Mouse (Mus musculus): ENCODE data around the gene Arid4a. TPM values are rescaled to one million over a fixed set of nuclear protein-coding genes. Genes with fewer than 3 reads are reported as not detected.

Arid4a gene
- 23.9 and 27.9 TPM in 2 replicates for total RNA-seq (2021)
- long read RNA-seq, full-length matches to known transcripts: 1 of 29 reads
- long read RNA-seq, partial matches to known transcripts: 27 of 29 reads
- long read RNA-seq, other reads (novel, unspliced or antisense): 1 of 29 reads

GRCm38 (mm10) chr12:71015363-71016210 is at the start of gene Arid4a:
Gene Arid4a (plus strand): TSS chr12:71015990.
- peak; percentile 95 for DNase-seq

GRCm38 (mm10) chr12:70967581-70967980 is 48.2 kb upstream of the Arid4a start:
- no peak for DNase-seq

- DNase-seq: peak; percentile 76
These were observed 47.5 kb upstream of the Arid4a start for GRCm38 (mm10) chr12:70968141-70968790.

- peak; percentile 84 for DNase-seq
These were observed 46.9 kb upstream of the Arid4a start for GRCm38 (mm10) chr12:70968791-70969307.

GRCm38 (mm10) chr12:70969485-70970184 is 46.2 kb upstream of the Arid4a start:
- peak; percentile 37 for DNase-seq

GRCm38 (mm10) chr12:70973831-70974230 is 42.0 kb upstream of the Arid4a start:
- no peak for DNase-seq

GRCm38 (mm10) chr12:70974441-70975266 is 41.1 kb upstream of the Arid4a start, which contains the start of gene Psma3:
Gene Psma3 (plus strand): TSS chr12:70974621.
- DNase-seq: peak; percentile 88

- no peak for DNase-seq
These were observed 40.4 kb upstream of the Arid4a start for GRCm38 (mm10) chr12:70975406-70975805.

GRCm38 (mm10) chr12:70975891-70976290 is 39.9 kb upstream of the Arid4a start:
- DNase-seq: no peak

GRCm38 (mm10) chr12:70978345-70978744 is 37.4 kb upstream of the Arid4a start:
- DNase-seq: no peak

GRCm38 (mm10) chr12:70984855-70985550 is 30.8 kb upstream of the Arid4a start:
- DNase-seq: no peak

GRCm38 (mm10) chr12:70997225-70997624 is 18.6 kb upstream of the Arid4a start:
- no peak for DNase-seq

GRCm38 (mm10) chr12:70999423-70999903 is 16.3 kb upstream of the Arid4a start:
- DNase-seq: peak; percentile 25

- DNase-seq: no peak
These were observed 15.4 kb upstream of the Arid4a start for GRCm38 (mm10) chr12:71000344-71000743.

- no peak for DNase-seq
These were observed 14.3 kb upstream of the Arid4a start for GRCm38 (mm10) chr12:71001456-71001855.

- DNase-seq: no peak
These were observed 11.9 kb upstream of the Arid4a start for GRCm38 (mm10) chr12:71003760-71004426.

- DNase-seq: no peak
These were observed 9.6 kb upstream of the Arid4a start for GRCm38 (mm10) chr12:71006141-71006540.

- no peak for DNase-seq
These were observed 8.9 kb upstream of the Arid4a start for GRCm38 (mm10) chr12:71006901-71007300.

- DNase-seq: peak; percentile 21
These were observed 6.0 kb upstream of the Arid4a start for GRCm38 (mm10) chr12:71009769-71010168.

- DNase-seq: no peak
These were observed 886 bp upstream of the Arid4a start for GRCm38 (mm10) chr12:71014845-71015362.

Data from adrenal gland, postnatal 25 days (tissue).